Mouse (Mus musculus) T-helper 1 cell (primary cell): ENCODE results near the gene Wdr89.

ENCODE experiments used
- in situ Hi-C: fragments of 300-600 bp; cut with MboI, MseI; formaldehyde crosslinking; loops from one replicate; pipeline ENCODE4 v1.15.1; 2025; ENCODE audit warnings: high pct_unique_total_duplicates

The Wdr89 gene

GRCm38 (mm10) chr12:75670611-75671010 lies 1.3 kb upstream of the Wdr89 start:
- in situ Hi-C loops = loop anchor here (5.0 to 10.0 kb wide), 2 partner anchors 67 to 104 kb away; partner anchors contain the start of gene Sgpp1

DNA sequence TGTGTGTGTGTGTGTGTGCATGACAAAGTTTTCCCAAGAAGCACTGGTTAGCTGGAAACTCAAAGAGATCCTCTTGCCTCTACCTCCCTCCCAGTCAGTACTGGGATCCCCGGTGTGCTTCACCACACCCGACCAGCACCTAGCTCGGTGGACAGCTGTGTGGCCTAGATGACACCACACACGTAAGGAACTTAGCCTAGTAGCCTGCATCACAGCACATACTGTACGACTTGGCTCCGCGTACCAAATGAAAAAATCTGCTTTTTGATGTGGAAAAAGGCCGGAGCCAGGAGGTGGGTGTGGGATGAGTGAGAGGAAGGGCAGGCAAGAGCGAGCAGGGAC lies 450 bp downstream of the Wdr89 start:
- in situ Hi-C loops = no loop called here

GRCm38 (mm10) chr12:75668221-75668620 lies 1.1 kb downstream of the Wdr89 start:
- in situ Hi-C loops = no loop called here

GRCm38 (mm10) chr12:75666939-75667338 lies 2.4 kb downstream of the Wdr89 start:
- in situ Hi-C loops = no loop called here

GRCm38 (mm10) chr12:75664516-75664810 lies 4.9 kb downstream of the Wdr89 start:
- in situ Hi-C loops = no loop called here

DNA sequence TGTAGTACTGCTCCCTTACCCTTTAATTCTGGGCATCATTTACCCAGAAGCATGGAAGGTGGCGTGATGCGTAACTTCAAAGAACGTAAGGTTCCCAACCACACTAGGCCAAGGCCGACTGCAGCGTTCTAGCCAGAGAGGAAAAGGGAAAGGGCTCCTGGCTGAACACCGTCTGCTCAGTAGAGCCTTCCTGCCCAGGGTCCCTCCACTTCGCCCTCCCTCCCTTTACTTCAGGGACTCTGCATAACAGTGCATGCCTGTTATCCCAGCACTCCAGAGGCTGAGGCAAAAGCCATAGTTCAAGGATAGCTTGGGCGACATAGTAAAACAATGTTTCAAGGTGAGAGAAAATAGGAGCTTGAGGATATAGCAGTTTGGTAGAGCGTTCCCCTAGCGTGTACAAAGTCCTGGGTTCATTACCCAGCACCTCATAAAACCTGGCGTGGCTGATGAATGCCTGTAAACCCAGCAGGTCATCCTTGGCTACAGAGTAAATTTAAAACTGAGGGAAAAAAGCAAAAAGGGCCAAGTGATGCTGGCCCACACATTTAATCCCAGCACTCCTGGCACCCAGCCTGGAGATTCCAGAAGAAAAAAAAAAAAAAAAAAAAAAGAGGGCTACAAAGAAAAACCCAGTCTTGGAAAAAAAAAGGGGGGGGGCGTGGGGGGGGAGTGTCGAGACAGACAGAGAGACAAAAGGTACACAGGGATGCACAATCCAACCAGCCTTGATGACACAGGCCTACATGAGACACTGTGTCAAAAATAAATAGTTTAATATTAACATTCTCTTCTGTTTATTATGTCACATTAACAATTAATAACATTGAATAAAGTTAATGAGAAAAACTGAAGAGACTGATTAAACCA lies 5.5 kb downstream of the Wdr89 start:
- in situ Hi-C loops = no loop called here

- in situ Hi-C loops = no loop called here
Observed at GRCm38 (mm10) chr12:75662376-75662775, 7.0 kb downstream of the Wdr89 start.

GRCm38 (mm10) chr12:75658403-75658802 lies 10.9 kb downstream of the Wdr89 start:
- in situ Hi-C loops = no loop called here

- in situ Hi-C loops = no loop called here
Observed at GRCm38 (mm10) chr12:75656580-75656979, 12.8 kb downstream of the Wdr89 start.

DNA sequence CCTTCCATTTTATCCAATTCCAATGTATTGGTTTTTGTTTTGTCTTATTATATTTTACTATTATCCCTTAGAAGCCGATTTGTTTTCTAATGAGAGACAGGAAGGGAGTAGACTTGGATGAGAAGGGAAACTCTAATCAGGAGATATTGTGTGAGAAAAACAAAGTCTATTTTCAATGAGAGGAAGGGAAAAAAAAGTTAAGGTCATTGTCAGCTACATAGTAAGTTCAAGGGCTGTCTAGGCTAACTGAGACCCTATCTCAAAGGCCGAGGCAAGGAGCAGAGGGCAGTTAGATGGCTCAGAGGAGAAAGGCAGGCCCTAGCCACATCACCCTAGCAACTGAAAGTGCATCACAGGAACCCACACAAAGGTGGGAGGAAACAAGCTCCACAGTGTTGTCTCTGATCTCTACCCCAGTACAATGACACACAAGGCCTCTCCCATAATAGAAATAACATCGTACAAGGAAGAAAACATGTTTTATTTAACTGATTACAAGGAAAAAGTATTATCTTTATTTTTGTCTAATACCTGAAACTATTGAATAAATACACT lies 15.0 kb downstream of the Wdr89 start:
- in situ Hi-C loops = no loop called here

DNA sequence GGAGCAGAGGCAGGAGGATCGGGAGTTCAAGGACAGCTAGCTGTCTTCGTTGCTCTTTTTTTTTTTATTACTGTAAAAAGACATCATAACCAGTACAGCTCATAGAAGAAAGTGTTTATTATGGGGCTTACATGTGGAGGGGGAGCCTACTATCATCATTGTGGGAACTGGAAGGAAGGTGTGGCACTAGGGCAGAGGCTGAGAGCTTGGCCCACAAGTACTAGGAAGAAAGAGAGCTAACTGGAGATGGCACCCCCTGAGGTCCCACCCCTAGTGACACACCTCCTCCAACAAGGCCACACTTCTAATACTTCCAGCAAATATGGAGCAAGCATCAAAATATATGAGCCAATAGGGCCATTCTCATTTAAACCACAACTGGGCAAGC lies 19.6 kb downstream of the Wdr89 start:
- in situ Hi-C loops = no loop called here

DNA sequence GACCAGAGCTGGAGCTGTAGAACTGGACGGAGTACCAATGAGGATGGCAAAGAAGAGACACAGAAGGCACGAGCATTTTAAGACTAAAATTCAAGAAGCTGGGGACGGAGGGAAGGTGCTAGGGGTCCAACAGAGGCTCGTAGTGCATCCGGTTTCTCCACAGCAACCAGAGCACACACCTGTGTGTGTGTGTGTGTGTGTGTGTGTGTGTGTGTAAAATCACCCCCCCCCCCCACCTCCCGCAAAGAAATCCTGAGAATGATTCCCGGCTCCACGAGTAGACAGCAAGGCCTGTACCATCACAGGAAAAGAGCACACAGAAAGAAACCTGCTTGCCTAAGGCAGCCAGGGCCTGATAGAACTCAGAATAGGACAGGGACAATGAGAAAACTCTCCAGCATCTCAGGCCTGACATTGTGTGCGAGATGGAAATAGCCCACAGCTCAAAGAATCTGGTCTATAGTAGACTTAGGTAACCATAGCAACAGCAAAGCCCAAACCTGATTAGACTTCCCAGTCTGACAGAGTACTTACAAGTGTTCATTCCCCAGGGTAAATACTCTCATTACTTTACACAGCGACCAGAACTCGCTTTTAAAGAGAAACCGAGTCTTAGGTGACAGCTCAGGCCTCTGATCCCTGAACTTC lies 20.2 kb downstream of the Wdr89 start:
- in situ Hi-C loops = no loop called here

GRCm38 (mm10) chr12:75648281-75648680 lies 21.1 kb downstream of the Wdr89 start:
- in situ Hi-C loops = no loop called here

GRCm38 (mm10) chr12:75647663-75648062 lies 21.7 kb downstream of the Wdr89 start:
- in situ Hi-C loops = no loop called here

- in situ Hi-C loops = no loop called here
Observed at GRCm38 (mm10) chr12:75645780-75646179, 23.6 kb downstream of the Wdr89 start.

- in situ Hi-C loops = no loop called here
Observed at GRCm38 (mm10) chr12:75641726-75642125, 27.6 kb downstream of the Wdr89 start.

DNA sequence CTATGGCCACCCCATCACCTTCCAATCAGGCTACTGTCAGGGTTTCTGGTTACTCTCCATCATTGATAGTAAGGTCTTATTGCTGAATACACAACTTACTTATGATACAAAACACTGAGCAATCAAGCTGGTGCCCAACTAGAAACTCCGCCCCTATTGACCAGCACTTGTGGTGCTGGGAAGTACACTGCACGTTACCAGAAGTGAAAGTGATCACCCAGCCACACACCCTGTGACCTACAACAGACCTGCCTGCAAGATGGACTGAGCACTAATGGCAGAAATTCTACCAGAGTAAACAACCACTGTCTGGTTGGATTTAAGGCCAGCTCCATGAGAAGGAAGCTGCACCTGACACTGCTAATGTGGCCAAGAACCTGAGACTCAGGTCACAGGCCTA lies 31.0 kb downstream of the Wdr89 start:
- in situ Hi-C loops = no loop called here

DNA sequence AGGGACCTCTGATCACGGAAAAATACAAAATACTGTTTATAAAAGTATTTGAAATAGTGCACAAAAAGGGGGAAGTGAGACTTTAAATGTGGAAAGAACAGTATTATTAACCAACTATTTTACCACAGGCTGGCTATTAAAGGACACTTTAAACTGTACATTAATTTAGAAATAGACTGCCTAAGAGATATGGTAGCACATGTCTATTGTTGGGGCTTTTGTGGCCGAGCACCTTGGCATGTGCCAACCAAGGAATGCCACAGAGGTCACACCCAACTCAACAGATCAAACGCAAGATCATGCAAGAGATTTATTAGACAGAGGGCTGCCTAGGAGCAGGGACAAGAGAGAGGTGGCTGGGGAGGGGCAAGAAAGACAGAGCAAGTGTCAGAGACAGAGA lies 32.2 kb downstream of the Wdr89 start:
- in situ Hi-C loops = no loop called here

DNA sequence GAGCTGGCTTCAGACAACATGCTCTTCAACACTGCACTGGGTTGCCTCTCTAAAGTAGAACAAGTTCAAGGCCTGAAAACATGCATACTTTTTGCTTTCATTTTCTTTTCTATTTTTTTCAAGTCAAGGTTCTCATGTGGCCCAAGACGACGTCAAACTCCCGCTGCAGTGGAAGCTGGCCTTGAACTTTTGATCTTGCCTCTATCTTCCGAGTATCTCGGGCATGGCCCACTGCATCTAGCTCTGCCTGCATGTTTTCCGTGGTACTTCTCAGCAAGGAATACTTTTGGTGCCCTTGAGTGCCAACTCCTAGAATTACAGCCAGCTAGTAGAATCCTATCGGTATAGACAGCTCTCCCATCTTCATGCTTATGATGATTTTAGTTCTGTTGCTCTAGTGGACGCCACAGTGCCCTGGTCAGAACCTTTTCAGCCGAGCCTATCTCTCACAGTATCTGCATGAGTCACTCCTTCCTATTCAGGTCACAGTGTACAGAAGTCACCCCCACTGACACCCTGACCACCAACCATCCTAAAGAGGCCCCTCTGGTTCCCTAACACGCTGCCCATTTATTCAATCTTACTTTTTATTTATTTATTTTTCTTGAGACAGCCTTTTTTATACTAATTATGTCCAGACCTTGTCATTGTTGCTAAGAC lies 33.4 kb downstream of the Wdr89 start:
- in situ Hi-C loops = no loop called here

GRCm38 (mm10) chr12:75629618-75630017 lies 39.7 kb downstream of the Wdr89 start:
- in situ Hi-C loops = no loop called here

- in situ Hi-C loops = no loop called here
Observed at GRCm38 (mm10) chr12:75623292-75623691, 46.0 kb downstream of the Wdr89 start.

GRCm38 (mm10) chr12:75622835-75623234 lies 46.5 kb downstream of the Wdr89 start:
- in situ Hi-C loops = no loop called here

DNA sequence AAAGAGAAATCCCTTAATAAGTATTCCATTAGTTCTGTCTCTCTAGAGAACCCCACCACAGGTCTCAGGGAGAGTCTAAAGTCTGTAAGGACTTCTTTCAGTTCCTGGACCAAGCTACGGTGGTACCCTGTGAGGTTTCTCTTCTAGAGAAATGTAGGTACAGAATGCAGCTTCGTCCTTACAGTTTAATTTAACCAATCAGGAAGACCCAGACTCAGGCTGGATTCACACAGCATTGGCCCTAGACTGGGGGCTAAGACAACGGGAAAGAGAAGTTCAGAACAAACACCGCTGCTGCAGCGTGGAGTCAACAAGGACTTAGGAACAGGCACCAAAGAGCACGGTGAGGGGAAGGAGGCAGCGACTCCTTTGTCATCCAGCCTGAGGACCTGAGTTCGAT lies 52.5 kb downstream of the Wdr89 start:
- in situ Hi-C loops = no loop called here
